Mouse (Mus musculus): ENCODE results near the gene Sp100. TPM values are rescaled to one million over a fixed set of nuclear protein-coding genes. Genes with fewer than 3 reads are reported as not detected.

Gene Sp100
- polyA plus RNA-seq, 1 experiment = 38.5 TPM

DNA sequence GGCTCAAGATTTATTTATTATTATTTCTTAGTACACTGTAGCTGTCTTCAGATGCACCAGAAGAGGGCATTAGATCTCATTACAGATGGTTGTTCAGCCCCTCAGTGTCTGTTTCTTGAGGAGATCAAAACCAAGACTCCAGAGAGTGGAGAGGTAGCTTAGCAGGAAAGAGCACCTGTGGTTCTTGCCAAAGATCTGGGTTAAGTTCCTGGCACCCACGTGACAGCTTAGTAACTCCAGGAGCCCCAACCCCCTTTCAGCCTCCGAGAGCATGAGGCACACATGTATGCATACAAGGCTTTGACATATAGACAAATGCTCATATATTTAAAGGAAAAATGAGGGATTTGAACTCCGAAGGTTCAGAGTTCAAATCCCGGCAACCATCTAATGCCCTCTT, 89.2 kb downstream of the Sp100 start:
- H3K36me3 ChIP-seq (ENCODE audit: control insufficient read depth, insufficient read depth, low read length) = no peaks in the 10 kb centered on the region
- H3K27ac ChIP-seq (ENCODE audit: insufficient read depth, low read length) = no peak overlapping the region
- peaks cover 3% of the 10 kb centered on the region; the same call in 1 of the 2 replicates for H3K4me1 ChIP-seq (ENCODE audit: control insufficient read depth, insufficient read depth, insufficient read length)
- no peak for DNase-seq (ENCODE audit: low read depth in 1 of 2, low spot score in 2 of 2)
- TF ChIP-seq POLR2A (IDR thresholded peaks at IDR 0.05; ENCODE audit: low read depth, low read length) (no peak), CTCF (IDR thresholded peaks at IDR 0.05; ENCODE audit: extremely low read depth, insufficient read depth, insufficient read length, insufficient replicate concordance) (no peak)
- WGBS = 82% methylated on average over 4 of the region's 4 CpGs
- H3K4me3 ChIP-seq (ENCODE audit: extremely low read depth, insufficient read depth, insufficient read length) = no peak overlapping the region
- H3K27me3 ChIP-seq (ENCODE audit: control insufficient read depth, insufficient read depth, low read length) = no peaks in the 10 kb centered on the region

DNA sequence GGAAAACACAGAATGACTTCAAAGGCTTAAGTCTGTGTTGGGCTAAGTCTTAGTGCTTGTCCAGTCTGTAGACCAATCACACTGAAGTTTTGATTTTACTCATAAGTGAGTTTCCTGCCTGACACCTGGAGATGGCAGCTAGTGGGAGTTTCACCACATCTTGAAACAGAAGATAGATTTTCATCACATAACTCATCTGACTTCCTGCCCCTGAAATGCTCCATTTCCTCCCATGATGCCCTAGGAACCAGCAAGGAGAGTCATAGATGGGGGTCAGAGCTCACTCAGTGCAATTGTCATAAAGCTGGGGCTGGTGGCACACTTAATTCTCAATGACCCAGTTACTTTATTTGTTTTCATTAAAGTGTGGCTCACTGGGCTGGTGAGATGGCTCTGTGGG, 90.0 kb downstream of the Sp100 start:
- H3K27me3 ChIP-seq (ENCODE audit: control insufficient read depth, insufficient read depth, low read length) = no peaks in the 10 kb centered on the region
- peak in 1 of 2 experiments; percentile 29 for DNase-seq (ENCODE audit: low read depth in 1 of 2, low spot score in 2 of 2)
- TF ChIP-seq POLR2A (IDR thresholded peaks at IDR 0.05; ENCODE audit: low read depth, low read length) (no peak), CTCF (IDR thresholded peaks at IDR 0.05; ENCODE audit: extremely low read depth, insufficient read depth, insufficient read length, insufficient replicate concordance) (no peak)

DNA sequence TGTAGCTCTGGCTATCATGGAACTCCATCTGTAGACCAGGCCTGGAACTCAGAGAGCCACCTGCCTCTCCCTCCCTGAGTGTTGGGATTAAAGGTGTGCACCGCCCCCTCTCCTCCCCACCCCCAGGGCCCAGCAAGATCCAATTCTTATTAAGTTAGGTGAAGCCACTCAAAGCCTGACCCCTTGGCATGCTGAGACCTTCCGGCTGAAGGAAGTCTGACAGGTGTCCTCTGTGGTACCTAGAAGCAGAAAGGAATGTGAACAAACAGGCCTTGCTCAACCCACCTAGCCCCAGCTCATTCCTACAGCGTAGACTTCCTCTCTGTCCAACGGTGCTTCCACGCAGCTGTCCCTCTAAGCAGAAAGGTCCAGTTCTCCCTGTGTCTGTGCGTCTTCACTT, 91.1 kb downstream of the Sp100 start:
- Histone ChIP-seq H3K27ac (ENCODE audit: insufficient read depth, low read length) (no peak overlapping the region), H3K27me3 (ENCODE audit: control insufficient read depth, insufficient read depth, low read length) (no peaks in the 10 kb centered on the region), H3K4me3 (ENCODE audit: extremely low read depth, insufficient read depth, insufficient read length) (no peak overlapping the region), H3K36me3 (ENCODE audit: control insufficient read depth, insufficient read depth, low read length) (no peaks in the 10 kb centered on the region), H3K4me1 (ENCODE audit: control insufficient read depth, insufficient read depth, insufficient read length) (0 out of 2 replicates have a peak, but pooled peaks cover 3% of the 10 kb centered on the region)
- DNase-seq (ENCODE audit: low read depth in 1 of 2, low spot score in 2 of 2) = no peak
- 94% methylated on average over 6 of the region's 6 CpGs for WGBS
- no peak for TF ChIP-seq CTCF (IDR thresholded peaks at IDR 0.05; ENCODE audit: extremely low read depth, insufficient read depth, insufficient read length, insufficient replicate concordance)
- TF ChIP-seq POLR2A (IDR thresholded peaks at IDR 0.05; ENCODE audit: low read depth, low read length) = no peak

More for the DNA sequence above, 90.0 kb downstream of the Sp100 start:
- peaks cover 3% of the 10 kb centered on the region; the same call in 1 of the 2 replicates for H3K4me1 ChIP-seq (ENCODE audit: control insufficient read depth, insufficient read depth, insufficient read length)
- H3K36me3 ChIP-seq (ENCODE audit: control insufficient read depth, insufficient read depth, low read length) = no peaks in the 10 kb centered on the region
- 0 out of 2 replicates have a peak overlapping the region, but pooled peaks have one; percentile 19 for H3K27ac ChIP-seq (ENCODE audit: insufficient read depth, low read length)
- H3K4me3 ChIP-seq (ENCODE audit: extremely low read depth, insufficient read depth, insufficient read length) = no peak overlapping the region

DNA sequence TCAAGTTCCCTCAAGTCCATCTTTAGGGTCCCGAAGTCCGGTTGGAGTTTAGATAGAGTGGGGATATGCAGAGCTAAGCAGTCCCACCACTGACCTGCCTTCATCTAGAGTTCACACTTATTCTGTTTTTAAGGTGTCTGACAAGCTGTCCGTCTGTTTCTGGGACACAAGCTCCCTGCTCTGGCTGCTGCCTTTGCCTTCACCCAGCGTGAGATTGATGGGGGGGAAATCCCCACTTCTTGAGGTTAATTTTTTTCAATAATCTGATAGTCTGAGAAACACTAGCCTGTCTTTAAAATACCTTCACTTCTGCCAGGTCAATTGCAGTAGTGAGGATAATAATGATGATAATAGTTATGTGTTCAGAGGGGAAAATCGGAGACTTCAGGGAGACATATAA, 92.5 kb downstream of the Sp100 start:
- TF ChIP-seq POLR2A (IDR thresholded peaks at IDR 0.05; ENCODE audit: low read depth, low read length) (no peak), CTCF (IDR thresholded peaks at IDR 0.05; ENCODE audit: extremely low read depth, insufficient read depth, insufficient read length, insufficient replicate concordance) (no peak)
- 66% methylated on average over 5 of the region's 5 CpGs for WGBS
- no peak overlapping the region for H3K4me3 ChIP-seq (ENCODE audit: extremely low read depth, insufficient read depth, insufficient read length)
- H3K36me3 ChIP-seq (ENCODE audit: control insufficient read depth, insufficient read depth, low read length) = no peaks in the 10 kb centered on the region
- H3K27ac ChIP-seq (ENCODE audit: insufficient read depth, low read length) = no peak overlapping the region
- 0 out of 2 replicates have a peak, but pooled peaks cover 3% of the 10 kb centered on the region for H3K4me1 ChIP-seq (ENCODE audit: control insufficient read depth, insufficient read depth, insufficient read length)
- DNase-seq (ENCODE audit: low read depth in 1 of 2, low spot score in 2 of 2) = no peak
- no peaks in the 10 kb centered on the region for H3K27me3 ChIP-seq (ENCODE audit: control insufficient read depth, insufficient read depth, low read length)

DNA sequence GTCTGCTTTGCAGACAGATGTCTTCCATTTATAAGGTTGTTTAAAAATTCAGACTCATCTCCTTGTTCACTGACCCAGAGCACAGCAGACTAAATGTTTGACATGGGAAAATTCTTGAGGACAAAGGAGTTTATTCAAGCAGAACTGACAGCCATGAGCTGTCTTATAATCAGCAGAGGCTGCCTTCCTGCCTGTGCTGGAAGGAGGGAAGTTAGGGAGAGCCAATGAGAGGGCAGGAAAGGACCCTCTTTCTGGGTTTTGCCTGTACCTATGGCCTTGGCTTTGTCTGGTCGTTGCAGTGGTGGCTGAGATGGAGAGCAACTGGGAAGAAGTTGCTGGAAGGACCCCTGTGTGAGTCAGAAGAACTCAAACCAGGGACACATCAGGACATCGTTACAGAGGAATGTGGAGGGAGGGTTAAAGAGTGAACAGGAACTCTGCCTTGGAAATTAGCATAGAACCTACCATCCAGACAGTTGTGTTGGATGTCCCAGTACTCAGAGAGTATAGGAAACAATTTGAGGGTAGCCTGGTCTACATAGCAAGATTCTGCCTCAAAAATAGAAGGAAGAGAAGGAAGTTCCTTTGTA, 93.2 kb downstream of the Sp100 start:
- Histone ChIP-seq H3K4me1 (ENCODE audit: control insufficient read depth, insufficient read depth, insufficient read length) (0 out of 2 replicates have a peak, but pooled peaks cover 3% of the 10 kb centered on the region), H3K27ac (ENCODE audit: insufficient read depth, low read length) (no peak overlapping the region), H3K27me3 (ENCODE audit: control insufficient read depth, insufficient read depth, low read length) (no peaks in the 10 kb centered on the region), H3K4me3 (ENCODE audit: extremely low read depth, insufficient read depth, insufficient read length) (no peak overlapping the region), H3K36me3 (ENCODE audit: control insufficient read depth, insufficient read depth, low read length) (no peaks in the 10 kb centered on the region)
- DNase-seq (ENCODE audit: low read depth in 1 of 2, low spot score in 2 of 2) = no peak
- TF ChIP-seq POLR2A (IDR thresholded peaks at IDR 0.05; ENCODE audit: low read depth, low read length) = no peak
- TF ChIP-seq CTCF (IDR thresholded peaks at IDR 0.05; ENCODE audit: extremely low read depth, insufficient read depth, insufficient read length, insufficient replicate concordance) = no peak
- 54% methylated on average over 2 of the region's 2 CpGs for WGBS

DNA sequence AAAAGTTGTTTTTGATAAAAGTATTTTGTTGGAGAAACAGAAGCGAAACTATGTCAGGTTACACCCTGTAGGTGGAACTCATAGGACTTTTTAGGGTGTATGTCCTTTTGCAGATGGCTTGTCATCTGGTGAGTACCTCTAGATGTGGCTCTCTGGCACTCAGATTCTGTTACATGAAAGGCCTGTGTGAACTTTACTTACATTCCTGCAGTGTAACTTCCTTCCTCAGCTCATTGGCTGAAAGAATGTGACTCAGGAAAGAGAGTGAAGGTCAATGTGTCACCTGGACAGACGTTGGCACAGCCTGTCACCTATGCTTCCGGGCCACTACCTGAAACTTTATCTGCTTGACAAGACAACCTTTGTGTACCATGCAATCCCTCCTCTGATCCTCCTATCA, 94.8 kb downstream of the Sp100 start:
- Histone ChIP-seq H3K4me3 (ENCODE audit: extremely low read depth, insufficient read depth, insufficient read length) (no peak overlapping the region), H3K36me3 (ENCODE audit: control insufficient read depth, insufficient read depth, low read length) (no peaks in the 10 kb centered on the region), H3K27me3 (ENCODE audit: control insufficient read depth, insufficient read depth, low read length) (no peaks in the 10 kb centered on the region), H3K4me1 (ENCODE audit: control insufficient read depth, insufficient read depth, insufficient read length) (peaks cover 3% of the 10 kb centered on the region; the same call in 1 of the 2 replicates), H3K27ac (ENCODE audit: insufficient read depth, low read length) (no peak overlapping the region)
- WGBS = 75% methylated on average over 3 of the region's 3 CpGs
- no peak for DNase-seq (ENCODE audit: low read depth in 1 of 2, low spot score in 2 of 2)
- TF ChIP-seq POLR2A (IDR thresholded peaks at IDR 0.05; ENCODE audit: low read depth, low read length) = no peak
- no peak for TF ChIP-seq CTCF (IDR thresholded peaks at IDR 0.05; ENCODE audit: extremely low read depth, insufficient read depth, insufficient read length, insufficient replicate concordance)

DNA sequence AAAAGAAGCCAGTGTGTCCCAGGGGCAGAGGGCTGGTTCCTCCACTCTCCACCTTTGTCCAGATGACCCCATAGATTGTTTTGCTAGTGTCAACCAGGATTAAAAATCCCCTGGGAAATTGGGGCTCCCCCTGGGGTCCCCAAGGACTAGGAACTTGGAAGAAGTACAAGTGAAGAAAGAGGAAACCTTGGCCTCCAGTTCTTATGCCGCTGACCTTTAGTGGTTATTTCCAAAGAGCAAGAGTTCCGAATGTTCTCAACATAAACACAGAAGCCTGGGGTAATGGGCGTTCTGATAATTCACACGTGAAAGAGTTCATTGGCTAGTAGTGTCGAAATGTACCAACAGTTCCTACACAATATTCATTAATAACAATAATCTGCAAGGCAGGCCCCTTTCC, 96.7 kb downstream of the Sp100 start:
- no peaks in the 10 kb centered on the region for H3K36me3 ChIP-seq (ENCODE audit: control insufficient read depth, insufficient read depth, low read length)
- no peak overlapping the region for H3K27ac ChIP-seq (ENCODE audit: insufficient read depth, low read length)
- TF ChIP-seq CTCF (IDR thresholded peaks at IDR 0.05; ENCODE audit: extremely low read depth, insufficient read depth, insufficient read length, insufficient replicate concordance) (no peak), POLR2A (IDR thresholded peaks at IDR 0.05; ENCODE audit: low read depth, low read length) (no peak)
- WGBS = 92% methylated on average over 5 of the region's 5 CpGs
- DNase-seq (ENCODE audit: low read depth in 1 of 2, low spot score in 2 of 2) = no peak
- H3K4me1 ChIP-seq (ENCODE audit: control insufficient read depth, insufficient read depth, insufficient read length) = peaks cover 11% of the 10 kb centered on the region; the same call in 1 of the 2 replicates
- H3K27me3 ChIP-seq (ENCODE audit: control insufficient read depth, insufficient read depth, low read length) = no peaks in the 10 kb centered on the region
- H3K4me3 ChIP-seq (ENCODE audit: extremely low read depth, insufficient read depth, insufficient read length) = no peak overlapping the region

Data from spleen, adult 2 months (tissue).